Mouse (Mus musculus) liver, postnatal 0 days (tissue): Measurements from ENCODE around the gene Zfp609.

Experiments
- CTCF ChIP-seq: sonication (generic); IDR thresholded peaks from 2 replicates; pipeline ENCODE4 v1.5.1; 2016; ENCODE audit warnings: antibody characterized with exemption, low read depth
- EP300 ChIP-seq: IDR thresholded peaks from 2 replicates; pipeline ENCODE4 v1.6.1; 2016; ENCODE audit warnings: antibody characterized with exemption, low read depth, mild to moderate bottlenecking

DNA sequence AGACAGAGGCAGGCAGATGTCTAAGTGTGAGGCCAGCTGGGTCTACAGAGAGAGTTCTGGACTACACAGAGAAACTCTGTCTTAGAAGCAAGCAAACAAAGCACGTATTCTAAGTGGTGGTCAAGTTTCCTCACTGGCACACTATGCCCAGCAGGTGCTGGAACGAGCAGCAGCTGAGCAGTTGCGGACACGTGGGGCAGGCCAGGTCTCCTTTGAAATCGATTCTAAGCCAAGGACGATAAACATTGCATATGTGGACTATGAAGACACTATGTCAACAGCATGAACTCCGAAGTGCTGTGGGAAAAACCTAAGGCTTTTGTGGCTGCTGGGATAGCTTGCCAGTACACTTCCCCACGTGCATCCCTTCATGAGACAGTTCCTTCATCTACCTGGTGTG, 67.4 kb downstream of the Zfp609 start:
- no peak for TF ChIP-seq EP300
- TF ChIP-seq CTCF = peak; percentile 39
